Mouse (Mus musculus): ENCODE measurements around the gene Hist1h2ai. TPM values are rescaled to one million over a fixed set of nuclear protein-coding genes. Genes with fewer than 3 reads are reported as not detected.
A peak's percentile ranks its signal among the peaks of the same experiment; 100 is the strongest.

The Hist1h2ai gene
- polyA plus RNA-seq, 1 experiment from 2014 or later = 28.1 TPM

DNA sequence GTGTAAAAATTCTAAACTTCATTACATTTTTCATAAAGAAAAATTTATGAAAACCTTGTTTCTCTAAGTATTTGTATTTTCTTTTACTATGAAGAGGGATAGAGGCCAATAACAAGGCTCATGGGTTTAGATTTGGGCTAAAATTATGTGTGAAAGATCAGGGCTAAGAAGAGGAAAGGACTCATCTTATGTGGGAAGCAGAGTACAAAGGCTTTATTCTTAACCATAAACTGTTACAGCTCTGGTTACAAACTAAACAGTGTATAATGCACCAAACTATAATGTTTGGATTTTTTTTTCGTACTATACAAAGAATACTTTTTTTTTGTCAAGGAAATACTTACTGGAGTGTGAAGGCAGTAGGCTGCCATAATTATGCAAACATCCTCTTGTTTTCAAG is 39.5 kb downstream of the Hist1h2ai start:
- 39% methylated on average over 1 of the region's 1 CpGs for WGBS
- H3K4me3 ChIP-seq (ENCODE audit: low read length) = no peak overlapping the region; the same call in 1 of the 2 replicates

More for the DNA sequence above, 39.5 kb downstream of the Hist1h2ai start:
- peak overlapping the region; percentile 42; the same call in 1 of the 2 replicates for H3K9ac ChIP-seq (ENCODE audit: low read depth, low read length)
- no peaks in the 10 kb centered on the region for H3K9me3 ChIP-seq (ENCODE audit: control insufficient read depth, low read length)
- peaks cover 10% of the 10 kb centered on the region; the same call in 1 of the 2 replicates for H3K4me1 ChIP-seq (ENCODE audit: control insufficient read depth, insufficient read depth, low read length)
- H3K36me3 ChIP-seq (ENCODE audit: control insufficient read depth, insufficient read depth, low read length) = no peaks in the 10 kb centered on the region; the same call in 1 of the 2 replicates
- no peak for ATAC-seq (ENCODE audit: low FRiP score, low TSS enrichment)
- no peaks in the 10 kb centered on the region for H3K27me3 ChIP-seq (ENCODE audit: control insufficient read depth, insufficient read depth, low read length)
- peak overlapping the region; percentile 55 for H3K4me2 ChIP-seq (replicated peaks; ENCODE audit: low read depth, low read length)
- H3K27ac ChIP-seq (ENCODE audit: low read depth, low read length) = no peak overlapping the region

Small RNA genes within 50 kb of the gene (microRNA-seq; reads per million reads assigned to microRNA genes)
- gene Gm44357 (not detected), gene Gm44367 (not detected), gene Gm44454 (not detected)

Other genes starting within 250 kb of the Hist1h2ai start
- 2.2 and 2.6 TPM in 2 replicates for gene Nkapl, start 247.9 kb upstream of the Hist1h2ai start, polyA plus RNA-seq (2014; fragmentation: Nextera tagmentation; extraction: Ambion mirVana)
- gene Zkscan4, start 237.5 kb upstream of the Hist1h2ai start, polyA plus RNA-seq (2014; fragmentation: Nextera tagmentation; extraction: Ambion mirVana) = 3.2 and 3.8 TPM in 2 replicates
- gene Gm10065, start 237.0 kb upstream of the Hist1h2ai start, polyA plus RNA-seq (2014; fragmentation: Nextera tagmentation; extraction: Ambion mirVana) = not detected in 2 replicates
- 0.23 and 0.34 TPM in 2 replicates for gene AK157302, start 221.2 kb upstream of the Hist1h2ai start, polyA plus RNA-seq (2014; fragmentation: Nextera tagmentation; extraction: Ambion mirVana)
- 4.7 and 7.2 TPM in 2 replicates for gene Gm11273, start 215.0 kb upstream of the Hist1h2ai start, polyA plus RNA-seq (2014; fragmentation: Nextera tagmentation; extraction: Ambion mirVana)
- gene Zkscan8, start 185.3 kb upstream of the Hist1h2ai start, polyA plus RNA-seq (2014; fragmentation: Nextera tagmentation; extraction: Ambion mirVana) = 7.3 and 11.8 TPM in 2 replicates
- gene Olfr1366, start 173.6 kb upstream of the Hist1h2ai start, polyA plus RNA-seq (2014; fragmentation: Nextera tagmentation; extraction: Ambion mirVana) = 0.18 and 0.20 TPM in 2 replicates
- gene Olfr1535, start 156.5 kb upstream of the Hist1h2ai start, polyA plus RNA-seq (2014; fragmentation: Nextera tagmentation; extraction: Ambion mirVana) = 0.05 TPM in 1 of 2 replicates, not detected in the other
- not detected in 2 replicates for gene Olfr1364, start 134.7 kb upstream of the Hist1h2ai start, polyA plus RNA-seq (2014; fragmentation: Nextera tagmentation; extraction: Ambion mirVana)
- not detected in 2 replicates for gene Olfr1362, start 102.4 kb upstream of the Hist1h2ai start, polyA plus RNA-seq (2014; fragmentation: Nextera tagmentation; extraction: Ambion mirVana)
- 0.07 TPM in 1 of 2 replicates, not detected in the other for gene Olfr11, start 73.9 kb upstream of the Hist1h2ai start, polyA plus RNA-seq (2014; fragmentation: Nextera tagmentation; extraction: Ambion mirVana)
- not detected in 2 replicates for gene Olfr1361, start 53.0 kb upstream of the Hist1h2ai start, polyA plus RNA-seq (2014; fragmentation: Nextera tagmentation; extraction: Ambion mirVana)
- not detected in 2 replicates for gene Olfr1360, start 39.0 kb upstream of the Hist1h2ai start, polyA plus RNA-seq (2014; fragmentation: Nextera tagmentation; extraction: Ambion mirVana)
- gene Olfr1359, start 18.3 kb upstream of the Hist1h2ai start, polyA plus RNA-seq (2014; fragmentation: Nextera tagmentation; extraction: Ambion mirVana) = not detected in 2 replicates
- gene Hist1h2bl, start 279 bp upstream of the Hist1h2ai start, polyA plus RNA-seq (2014; fragmentation: Nextera tagmentation; extraction: Ambion mirVana) = 3.3 and 5.5 TPM in 2 replicates
- 11.7 and 35.9 TPM in 2 replicates for gene Hist1h3h, start 1.2 kb downstream of the Hist1h2ai start, polyA plus RNA-seq (2014; fragmentation: Nextera tagmentation; extraction: Ambion mirVana)
- 6.8 and 12.6 TPM in 2 replicates for gene Hist1h2bm, start 5.6 kb downstream of the Hist1h2ai start, polyA plus RNA-seq (2014; fragmentation: Nextera tagmentation; extraction: Ambion mirVana)
- gene Hist1h4j, start 18.6 kb downstream of the Hist1h2ai start, polyA plus RNA-seq (2014; fragmentation: Nextera tagmentation; extraction: Ambion mirVana) = 2.4 and 2.6 TPM in 2 replicates
- 2.9 and 7.8 TPM in 2 replicates for gene Hist1h4k, start 34.1 kb downstream of the Hist1h2ai start, polyA plus RNA-seq (2014; fragmentation: Nextera tagmentation; extraction: Ambion mirVana)
- 18.5 and 21.7 TPM in 2 replicates for gene Hist1h2ak, start 37.4 kb downstream of the Hist1h2ai start, polyA plus RNA-seq (2014; fragmentation: Nextera tagmentation; extraction: Ambion mirVana)
- 2.0 and 11.0 TPM in 2 replicates for gene Hist1h2bn, start 37.7 kb downstream of the Hist1h2ai start, polyA plus RNA-seq (2014; fragmentation: Nextera tagmentation; extraction: Ambion mirVana)
- 18.8 and 27.0 TPM in 2 replicates for gene Hist1h1b, start 64.2 kb downstream of the Hist1h2ai start, polyA plus RNA-seq (2014; fragmentation: Nextera tagmentation; extraction: Ambion mirVana)
- 212 and 289 TPM in 2 replicates for gene Hist1h3i, start 66.9 kb downstream of the Hist1h2ai start, polyA plus RNA-seq (2014; fragmentation: Nextera tagmentation; extraction: Ambion mirVana)
- gene Hist1h2an, start 70.8 kb downstream of the Hist1h2ai start, polyA plus RNA-seq (2014; fragmentation: Nextera tagmentation; extraction: Ambion mirVana) = 11.0 and 12.2 TPM in 2 replicates
- 1.9 and 4.3 TPM in 2 replicates for gene Hist1h2bp, start 71.0 kb downstream of the Hist1h2ai start, polyA plus RNA-seq (2014; fragmentation: Nextera tagmentation; extraction: Ambion mirVana)
- 25.4 and 40.2 TPM in 2 replicates for gene Hist1h2bq, start 93.8 kb downstream of the Hist1h2ai start, polyA plus RNA-seq (2014; fragmentation: Nextera tagmentation; extraction: Ambion mirVana)
- 2.5 TPM in 1 of 2 replicates, not detected in the other for gene Hist1h2ao, start 94.0 kb downstream of the Hist1h2ai start, polyA plus RNA-seq (2014; fragmentation: Nextera tagmentation; extraction: Ambion mirVana)
- not detected in 2 replicates for gene Hist1h4m, start 95.3 kb downstream of the Hist1h2ai start, polyA plus RNA-seq (2014; fragmentation: Nextera tagmentation; extraction: Ambion mirVana)
- 23.1 and 41.1 TPM in 2 replicates for gene Hist1h4n, start 115.8 kb downstream of the Hist1h2ai start, polyA plus RNA-seq (2014; fragmentation: Nextera tagmentation; extraction: Ambion mirVana)
- 4,540 and 6,439 TPM in 2 replicates for gene Hist1h2ap, start 117.1 kb downstream of the Hist1h2ai start, polyA plus RNA-seq (2014; fragmentation: Nextera tagmentation; extraction: Ambion mirVana)
- 27.1 and 42.5 TPM in 2 replicates for gene Hist1h2br, start 117.3 kb downstream of the Hist1h2ai start, polyA plus RNA-seq (2014; fragmentation: Nextera tagmentation; extraction: Ambion mirVana)
- gene Zfp184, start 228.7 kb downstream of the Hist1h2ai start, polyA plus RNA-seq (2014; fragmentation: Nextera tagmentation; extraction: Ambion mirVana) = 15.5 and 17.9 TPM in 2 replicates

All from kidney, embryonic 14.5 days (tissue).